Mouse (Mus musculus) ES-CJ7 (cell line): ENCODE data around the gene Agap2.
A peak's percentile ranks its signal among the peaks of the same experiment; 100 is the strongest.

Experiments
- DNase-seq: peaks from one replicate; pipeline ENCODE4 v3.0.0; 2011; ENCODE audit warnings: low read depth, low spot score

Gene Agap2

GRCm38 (mm10) chr10:127134394-127135035, 59.4 kb downstream of the Agap2 start:
- DNase-seq: peak; percentile 44

DNA sequence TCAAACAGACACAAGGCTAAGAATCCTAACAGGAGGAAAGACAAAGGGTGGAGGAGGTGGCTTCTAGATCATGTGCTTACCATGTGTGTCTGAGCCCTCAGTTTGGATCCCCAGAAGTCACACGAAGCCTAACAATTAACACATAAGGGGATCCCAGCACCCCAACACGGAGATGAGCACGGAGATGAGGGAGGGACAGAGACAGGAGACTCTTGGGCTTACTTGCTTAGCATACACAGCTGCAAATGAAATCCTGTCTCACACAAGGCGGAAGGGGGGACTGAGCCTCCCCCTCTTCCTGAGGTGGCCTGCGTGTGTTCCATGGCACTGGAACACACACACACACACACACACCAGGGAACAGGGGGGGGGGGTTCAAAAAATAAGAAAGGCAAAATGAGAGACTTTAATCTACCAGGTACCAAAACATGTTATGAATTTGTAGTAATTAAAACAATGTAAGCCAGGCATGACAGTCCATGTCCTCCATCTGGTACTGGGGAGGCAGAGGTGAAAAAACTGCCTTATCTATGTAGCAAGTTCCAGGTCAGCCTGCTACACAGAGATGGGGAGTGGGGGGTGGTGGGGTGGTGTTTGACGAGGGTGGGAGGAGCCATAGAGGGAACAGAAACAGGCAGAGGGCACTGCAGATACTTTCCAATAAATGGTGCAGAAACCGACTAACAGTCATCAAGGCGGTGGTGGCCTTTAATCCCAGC, 60.2 kb downstream of the Agap2 start:
- no peak for DNase-seq

DNA sequence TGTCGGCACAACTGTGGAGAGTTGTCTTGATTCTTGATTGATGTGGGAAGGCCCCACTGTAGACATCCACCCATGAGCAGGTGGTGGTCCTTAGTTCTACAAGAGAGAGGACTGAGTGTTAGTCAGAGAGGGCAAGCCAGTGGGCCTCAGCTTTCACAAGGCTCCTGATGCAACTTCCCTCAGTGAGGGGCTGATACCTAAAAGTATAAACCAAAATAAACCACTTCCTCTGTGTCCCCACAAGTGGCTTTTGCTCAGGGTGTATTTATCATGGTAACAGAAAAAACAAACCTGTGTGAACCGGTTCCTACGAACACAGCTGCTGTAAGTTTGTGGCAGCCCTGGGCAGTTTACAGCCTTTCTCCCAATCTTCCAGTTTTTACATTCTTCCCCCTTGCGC, 61.4 kb downstream of the Agap2 start:
- no peak for DNase-seq

GRCm38 (mm10) chr10:127137896-127138295, 62.8 kb downstream of the Agap2 start:
- no peak for DNase-seq

- no peak for DNase-seq
Observed at GRCm38 (mm10) chr10:127138328-127139141, 63.5 kb downstream of the Agap2 start.

- no peak for DNase-seq
Observed at GRCm38 (mm10) chr10:127140971-127141370, 65.9 kb downstream of the Agap2 start.

- DNase-seq: no peak
Observed at GRCm38 (mm10) chr10:127141500-127141899, 66.4 kb downstream of the Agap2 start.
